Mouse (Mus musculus) brain, embryonic 14.5 days (tissue): ENCODE results near the gene Slc23a2. TPM values are rescaled to one million over a fixed set of nuclear protein-coding genes. Genes with fewer than 3 reads are reported as not detected.

Source experiments
- DNase-seq: peaks from one replicate; pipeline ENCODE4 v3.0.0-alpha.2; 2011; ENCODE audit warnings: low read depth
- CTCF ChIP-seq: fragments of 200-500 bp; IDR thresholded peaks from 2 replicates; pipeline ENCODE4 v1.5.1; 2012; ENCODE audit warnings: inconsistent platforms, mild to moderate bottlenecking, moderate library complexity, borderline replicate concordance; ENCODE audit not compliant: insufficient read depth, insufficient read length; ENCODE audit errors: extremely low read depth
- POLR2A ChIP-seq: fragments of 200-500 bp; IDR thresholded peaks from 2 replicates; pipeline ENCODE4 v1.6.1; 2012; ENCODE audit warnings: mild to moderate bottlenecking, inconsistent platforms, borderline replicate concordance; ENCODE audit not compliant: poor library complexity, insufficient read depth, insufficient read length, severe bottlenecking; ENCODE audit errors: extremely low read depth
- polyA plus RNA-seq: library from polyadenylated mRNA; depleted of rRNA; stranded (reverse); fragments of >200 nt; gene quantifications from 2 replicates; pipeline ENCODE4 v1.2.3, GENCODE M21; 2012

Slc23a2 gene
- polyA plus RNA-seq, 1 experiment = 40.9 TPM

GRCm38 (mm10) chr2:132049921-132050320, 95.0 kb downstream of the Slc23a2 start:
- TF ChIP-seq CTCF = no peak
- DNase-seq = no peak

GRCm38 (mm10) chr2:132049491-132049890, 95.4 kb downstream of the Slc23a2 start:
- no peak for TF ChIP-seq POLR2A
- no peak for TF ChIP-seq CTCF
- no peak for DNase-seq

DNA sequence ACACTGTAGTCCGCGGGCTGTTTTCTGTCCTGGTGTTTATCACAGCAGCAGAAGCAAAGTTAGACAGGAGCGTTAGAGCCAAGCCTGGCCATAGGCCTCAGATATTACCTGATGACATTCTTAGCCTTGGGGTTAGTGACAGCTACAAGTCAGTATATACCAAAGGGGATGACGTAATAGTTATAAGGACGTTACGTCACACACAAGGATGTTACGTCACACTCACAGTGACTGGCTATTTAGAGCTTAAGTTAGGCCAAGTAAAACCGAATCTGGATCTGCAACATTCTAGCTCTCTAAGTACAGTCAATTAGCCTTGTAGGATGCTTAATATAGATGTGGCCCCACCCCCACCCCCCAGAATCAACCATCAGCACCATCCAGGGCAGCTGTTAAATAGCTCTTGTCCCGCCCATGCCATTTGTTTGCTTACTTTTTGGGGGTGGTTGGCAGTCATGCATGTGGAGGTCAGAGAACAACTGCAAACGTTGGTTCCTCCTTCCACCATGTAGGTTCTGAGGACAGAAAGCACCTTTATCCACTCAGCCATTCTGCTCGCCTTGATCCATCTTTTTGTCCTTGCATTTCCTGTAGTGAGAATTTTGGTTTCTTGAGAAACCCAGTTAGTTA, 96.7 kb downstream of the Slc23a2 start:
- no peak for DNase-seq
- TF ChIP-seq CTCF (no peak), POLR2A (no peak)

DNA sequence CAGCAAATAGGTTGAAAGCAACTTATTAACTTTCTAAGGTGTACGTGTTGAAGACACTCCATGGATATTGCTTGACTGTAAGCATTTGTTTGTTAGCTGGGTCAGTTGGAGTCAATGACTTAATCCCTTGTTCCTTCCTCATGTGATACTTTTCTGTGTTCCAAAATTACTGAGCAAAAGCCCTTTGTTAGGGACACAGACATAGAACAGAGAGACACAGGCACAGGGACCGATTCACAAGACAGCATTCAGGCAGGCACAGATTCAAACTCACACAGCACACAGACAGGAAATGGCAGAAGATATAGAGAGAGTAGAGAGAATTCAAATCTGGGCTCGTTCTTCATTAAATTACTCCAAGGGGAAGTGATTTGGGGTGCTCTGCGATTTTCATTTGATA, 97.5 kb downstream of the Slc23a2 start:
- TF ChIP-seq CTCF = no peak
- TF ChIP-seq POLR2A = no peak
- no peak for DNase-seq

GRCm38 (mm10) chr2:132046659-132047058, 98.2 kb downstream of the Slc23a2 start:
- no peak for DNase-seq
- TF ChIP-seq CTCF (no peak), POLR2A (no peak)

DNA sequence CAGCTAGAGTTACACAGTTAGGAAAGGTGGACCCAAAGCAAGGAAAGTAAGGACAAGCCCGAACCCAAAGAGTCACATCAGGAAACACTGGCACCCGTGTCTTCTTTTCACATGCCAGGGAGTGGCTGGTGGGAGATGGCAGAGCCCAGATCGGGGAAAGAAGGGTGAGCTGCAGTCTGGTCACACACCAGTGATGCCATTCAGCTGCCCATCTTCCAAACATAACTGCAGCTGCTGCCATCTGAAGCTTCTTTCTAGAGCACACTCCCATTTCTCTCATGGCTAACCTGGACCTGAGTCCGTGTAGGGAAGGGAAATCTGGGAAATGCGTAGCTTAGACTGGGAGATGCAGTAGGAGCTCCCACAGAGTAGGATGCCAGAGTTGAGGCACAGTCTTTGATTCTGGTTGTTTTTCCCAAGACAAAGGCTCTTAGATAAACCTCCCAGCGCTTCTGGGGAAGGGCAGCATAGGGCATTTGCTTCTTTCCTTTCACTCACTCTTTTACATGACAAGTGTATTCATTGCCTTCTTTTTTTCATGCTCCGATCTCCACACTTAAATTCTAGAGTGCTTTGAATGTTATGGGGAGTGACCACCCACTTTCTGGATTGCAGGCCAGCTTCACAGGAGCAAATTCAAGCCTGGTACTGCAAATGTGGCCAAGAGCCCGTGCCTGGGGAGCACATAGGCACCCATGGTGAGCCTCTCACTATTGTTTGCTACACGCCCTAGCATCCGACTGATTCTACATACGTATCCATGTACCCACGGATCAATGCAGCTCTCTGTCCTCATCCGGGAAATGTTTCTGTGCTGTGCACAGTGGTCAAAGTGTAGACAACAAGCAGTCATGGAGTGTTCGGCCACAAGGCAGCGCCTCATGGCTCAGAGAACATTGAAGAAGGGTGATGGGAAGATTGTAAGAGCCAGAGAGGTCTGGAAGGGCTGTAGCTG, 100.3 kb downstream of the Slc23a2 start:
- TF ChIP-seq CTCF (no peak), POLR2A (no peak)
- DNase-seq = no peak

DNA sequence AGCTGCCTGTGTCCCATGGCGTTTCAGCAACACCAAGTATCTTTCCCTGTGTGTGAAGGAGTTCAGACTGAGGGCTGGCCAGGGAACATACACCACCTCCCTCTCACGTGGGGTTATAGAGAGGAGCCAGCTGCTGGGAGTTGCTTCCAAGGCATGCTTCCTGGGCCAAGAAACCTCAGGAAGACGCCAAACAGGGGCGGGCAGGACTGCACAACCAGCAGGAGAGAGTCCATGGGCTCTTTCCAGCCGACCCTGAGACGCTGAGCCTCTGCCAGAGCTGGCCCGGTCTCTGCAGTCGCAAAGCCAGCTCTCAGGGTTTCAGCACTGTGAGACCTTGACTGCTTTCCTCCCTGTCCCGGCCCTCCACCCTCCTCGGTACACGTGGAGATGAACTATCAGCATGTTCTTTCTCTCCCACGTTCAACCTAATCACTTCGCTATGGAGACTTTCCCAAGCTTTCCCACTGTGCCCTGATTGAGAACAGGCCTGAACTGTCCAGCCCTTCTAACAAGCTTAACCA, 101.7 kb downstream of the Slc23a2 start:
- no peak for TF ChIP-seq CTCF
- TF ChIP-seq POLR2A = no peak

GRCm38 (mm10) chr2:132039894-132040293, 105.0 kb downstream of the Slc23a2 start:
- no peak for TF ChIP-seq POLR2A
- TF ChIP-seq CTCF = no peak
- DNase-seq = no peak

More for the DNA sequence above, 101.7 kb downstream of the Slc23a2 start:
- DNase-seq = peak; percentile 59

DNA sequence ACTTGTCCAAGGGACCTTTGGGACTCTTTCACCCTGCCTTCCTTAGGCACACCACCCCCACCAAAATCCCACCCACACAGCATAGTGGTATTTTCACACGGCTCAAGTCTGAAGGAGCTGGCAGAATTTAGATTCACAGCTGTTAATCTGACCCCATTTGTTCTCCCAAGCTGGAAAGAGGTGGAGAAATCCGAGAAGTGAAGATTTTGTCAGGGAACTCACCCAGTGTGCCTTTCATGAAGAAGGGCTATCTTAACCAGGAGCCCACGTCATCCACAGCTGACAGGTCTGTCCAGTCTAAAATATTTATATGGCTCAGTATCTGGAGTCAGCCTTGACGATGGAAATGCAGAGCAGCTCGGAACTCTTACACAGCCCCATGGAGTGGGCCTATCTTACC, 108.6 kb downstream of the Slc23a2 start:
- no peak for TF ChIP-seq POLR2A
- TF ChIP-seq CTCF = no peak
- no peak for DNase-seq

DNA sequence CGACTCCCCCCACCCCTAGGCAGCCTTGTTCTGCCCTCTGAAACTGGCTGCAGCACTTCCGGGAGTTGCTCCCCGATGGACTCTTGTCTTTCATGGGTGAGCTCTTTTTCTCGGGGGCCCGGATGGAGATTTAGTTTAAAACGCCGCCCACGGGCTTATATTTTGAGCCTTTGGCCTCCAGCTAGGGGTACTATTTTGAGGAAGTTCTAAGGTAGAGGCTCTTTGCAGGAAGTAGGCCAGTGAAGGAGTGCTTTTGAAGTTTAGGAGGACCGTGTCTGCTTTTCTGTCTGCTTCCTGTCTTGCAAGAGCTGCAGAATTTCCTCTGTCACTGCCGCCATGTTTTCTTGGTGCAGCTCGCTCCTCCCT, 109.5 kb downstream of the Slc23a2 start:
- TF ChIP-seq CTCF (no peak), POLR2A (no peak)
- no peak for DNase-seq

DNA sequence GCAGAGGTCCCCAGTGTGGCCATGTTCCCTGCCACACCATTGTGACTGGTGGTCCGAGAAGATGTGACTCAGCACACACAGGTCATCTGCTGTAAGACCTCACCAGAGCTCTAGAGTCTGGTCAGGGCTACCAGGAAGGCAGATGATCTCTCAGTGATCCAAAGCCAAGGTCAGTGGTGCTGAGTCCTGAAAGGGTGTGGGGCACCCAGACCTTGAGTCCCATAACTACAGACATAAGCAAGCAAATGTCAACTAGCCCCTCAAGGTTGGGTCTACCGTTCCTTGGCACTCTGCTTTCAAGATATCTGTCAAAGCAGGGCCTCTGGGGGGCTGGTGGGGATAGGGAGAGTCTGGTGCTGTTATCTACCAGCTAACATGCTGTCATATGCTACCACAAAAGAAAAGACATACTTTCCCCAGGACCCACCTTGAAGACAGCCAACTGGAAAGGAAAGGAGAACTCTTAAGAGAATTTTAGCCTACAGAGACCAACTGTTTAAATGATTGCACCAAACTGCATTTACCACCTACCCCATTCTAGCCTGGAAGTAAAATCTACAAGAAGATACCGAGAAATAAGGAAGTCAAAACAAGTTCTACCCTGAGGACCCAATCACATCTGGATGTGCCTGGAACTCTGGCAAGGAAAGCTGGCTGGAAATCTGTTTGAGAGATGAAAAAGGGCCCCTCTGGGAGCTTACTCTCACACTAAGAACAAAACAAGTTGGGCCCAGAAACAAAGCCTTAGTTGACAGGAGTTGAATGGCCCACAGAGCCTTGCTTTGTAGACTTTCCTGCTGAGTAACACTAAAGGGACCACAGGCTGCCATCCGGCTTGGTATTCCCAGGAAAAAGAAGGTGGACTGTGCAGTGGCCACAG, 110.1 kb downstream of the Slc23a2 start:
- peak; percentile 31 for DNase-seq
- TF ChIP-seq POLR2A (no peak), CTCF (no peak)
